Mouse (Mus musculus) left cerebral cortex, adult 18-20 months (tissue): ENCODE data around the gene Tbc1d8. TPM values are rescaled to one million over a fixed set of nuclear protein-coding genes. Genes with fewer than 3 reads are reported as not detected.

Experiments
- DNase-seq, 2 experiments: peaks; one replicate each; pipeline ENCODE4 v3.0.0; 2021 to 2022; ENCODE audit warnings: low spot score in 2 of 2, mixed read lengths in 1 of 2
- total RNA-seq, 2 experiments: library from RNA; stranded (reverse); gene quantifications; 2 replicates each; pipeline ENCODE4 v1.2.3; 2021

The Tbc1d8 gene
- total RNA-seq, 2 experiments from 2014 or later = 19.3 to 20.5 TPM

DNA sequence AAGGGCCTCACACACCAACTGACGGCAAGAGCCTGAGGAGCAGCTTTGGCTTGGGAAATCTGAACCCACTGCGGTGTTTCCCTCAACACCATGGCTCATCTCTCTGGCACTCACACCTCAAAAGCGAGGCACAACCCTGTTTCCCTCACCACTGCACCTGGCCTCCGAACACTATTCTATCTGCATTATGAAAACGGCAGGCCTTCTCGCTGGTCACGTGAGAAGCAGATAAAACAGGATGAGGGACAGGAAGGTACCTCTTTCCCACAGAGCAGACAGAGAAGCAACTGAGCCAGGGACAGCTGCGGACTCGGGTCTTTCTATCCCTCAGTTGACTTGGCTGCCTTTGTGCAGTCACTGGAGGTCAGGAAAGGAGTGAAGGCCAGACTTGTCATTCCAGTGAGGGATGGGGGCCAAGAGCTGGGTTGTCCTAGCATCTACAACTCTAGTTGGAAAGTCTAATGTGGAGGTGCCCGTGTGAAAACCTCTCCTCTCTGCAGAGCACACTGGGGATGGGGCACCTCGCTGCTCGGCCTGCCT is 29.2 kb downstream of the Tbc1d8 start:
- no peak for DNase-seq

GRCm38 (mm10) chr1:39448819-39449218 is 29.7 kb downstream of the Tbc1d8 start:
- DNase-seq = no peak

DNA sequence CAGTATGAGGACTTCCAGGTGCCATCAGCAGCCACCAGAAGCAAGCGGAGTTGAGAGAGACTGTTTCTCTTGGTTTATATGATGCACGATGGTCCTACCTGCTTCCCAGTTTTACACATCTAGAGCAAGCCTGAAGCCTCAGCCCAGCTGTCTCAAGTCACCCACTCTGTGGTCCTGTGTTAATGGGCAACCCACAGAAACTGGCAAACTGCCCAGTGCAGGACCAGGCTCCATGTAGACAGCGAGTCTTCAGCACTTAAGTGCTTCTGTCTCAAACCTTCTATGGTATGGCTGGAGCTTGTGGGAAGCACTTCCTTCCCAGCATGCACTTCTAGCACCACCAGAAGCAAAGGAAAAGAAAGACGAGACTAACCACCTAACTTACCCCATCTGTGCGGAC is 30.3 kb downstream of the Tbc1d8 start:
- DNase-seq = no peak

DNA sequence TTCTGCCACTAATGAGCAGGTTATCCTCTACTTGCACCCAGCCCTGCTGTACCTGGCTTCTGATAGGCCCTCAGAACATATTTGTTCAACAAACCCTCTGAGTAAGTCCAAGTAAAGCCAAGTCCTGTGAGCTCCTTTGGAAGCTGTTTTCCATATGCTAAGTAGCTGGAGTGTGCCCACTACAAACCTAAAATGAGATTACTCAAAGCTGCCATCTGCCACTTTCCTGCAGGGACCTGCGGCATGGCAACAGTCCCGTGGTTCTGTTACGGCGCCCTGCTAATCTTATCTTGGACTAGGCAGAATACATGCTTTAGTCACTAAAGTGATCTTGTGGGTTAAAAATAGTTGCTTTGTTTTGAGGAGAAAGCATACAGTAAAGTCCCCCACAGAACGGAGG is 32.4 kb downstream of the Tbc1d8 start:
- DNase-seq = peak; percentile 73 to 81

- no peak for DNase-seq
Observed at GRCm38 (mm10) chr1:39445303-39446050, 33.1 kb downstream of the Tbc1d8 start.

- no peak for DNase-seq
Observed at GRCm38 (mm10) chr1:39443764-39444163, 34.8 kb downstream of the Tbc1d8 start.

- DNase-seq = peak; percentile 28 to 57
Observed at GRCm38 (mm10) chr1:39441686-39442085, 36.9 kb downstream of the Tbc1d8 start.

DNA sequence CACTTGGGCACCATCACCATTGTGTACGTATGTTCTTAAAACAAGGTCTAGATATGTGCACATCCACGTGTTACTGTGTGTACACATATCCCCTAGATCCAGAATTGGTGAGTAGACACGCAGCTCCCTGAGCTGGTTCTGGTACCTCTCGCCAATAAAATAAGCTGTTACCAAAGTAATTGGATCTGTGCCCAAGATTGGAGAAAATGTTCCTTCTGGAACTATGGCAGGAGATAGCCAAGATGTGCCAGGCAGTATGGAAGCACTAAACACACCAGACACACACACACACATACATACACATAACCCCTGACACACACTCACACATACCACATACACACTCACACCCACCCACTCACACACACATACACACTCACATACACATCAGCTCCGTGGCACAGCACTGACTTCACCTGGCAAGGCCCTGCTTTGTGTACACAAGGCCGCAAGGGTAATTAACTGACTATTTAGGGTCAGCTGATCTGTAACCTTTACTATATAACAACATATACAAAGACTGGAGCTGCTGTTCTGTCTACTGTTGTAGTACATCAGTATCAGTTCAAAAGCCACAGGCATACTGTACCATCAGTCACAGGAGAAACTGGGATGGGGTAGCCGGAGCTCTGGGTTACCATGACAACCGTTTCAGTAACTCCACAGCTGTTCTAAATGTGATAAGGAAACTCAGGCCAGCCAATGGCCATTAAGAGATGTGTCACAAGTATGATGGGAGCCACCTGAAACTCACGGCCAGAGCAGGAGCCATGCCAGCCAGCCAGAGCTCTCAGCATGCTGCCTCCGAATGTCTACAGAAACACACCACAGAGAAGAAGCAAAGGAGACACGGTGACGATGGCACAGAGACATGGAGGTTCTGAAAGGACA is 38.6 kb downstream of the Tbc1d8 start:
- no peak for DNase-seq

DNA sequence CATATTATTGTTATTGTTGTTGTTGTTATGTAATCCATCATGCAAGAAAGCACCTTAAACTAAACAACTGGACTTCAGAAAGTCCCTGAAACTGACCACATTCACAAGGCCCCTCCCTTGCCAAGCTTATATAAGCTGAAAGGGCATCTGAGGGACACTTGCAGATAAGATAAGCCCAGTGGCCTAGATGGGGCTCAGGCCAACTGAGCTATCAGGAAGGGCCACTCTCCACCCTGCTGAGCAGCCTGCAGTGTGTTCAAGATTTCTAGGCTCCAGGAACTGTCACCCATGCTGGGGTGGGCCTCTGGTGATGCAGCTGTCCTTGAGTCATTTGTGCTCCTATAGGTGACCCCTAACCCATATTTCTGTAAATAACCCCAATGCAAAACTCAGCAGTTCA is 39.9 kb downstream of the Tbc1d8 start:
- DNase-seq = no peak

- DNase-seq = no peak
Observed at GRCm38 (mm10) chr1:39434264-39434663, 44.3 kb downstream of the Tbc1d8 start.

DNA sequence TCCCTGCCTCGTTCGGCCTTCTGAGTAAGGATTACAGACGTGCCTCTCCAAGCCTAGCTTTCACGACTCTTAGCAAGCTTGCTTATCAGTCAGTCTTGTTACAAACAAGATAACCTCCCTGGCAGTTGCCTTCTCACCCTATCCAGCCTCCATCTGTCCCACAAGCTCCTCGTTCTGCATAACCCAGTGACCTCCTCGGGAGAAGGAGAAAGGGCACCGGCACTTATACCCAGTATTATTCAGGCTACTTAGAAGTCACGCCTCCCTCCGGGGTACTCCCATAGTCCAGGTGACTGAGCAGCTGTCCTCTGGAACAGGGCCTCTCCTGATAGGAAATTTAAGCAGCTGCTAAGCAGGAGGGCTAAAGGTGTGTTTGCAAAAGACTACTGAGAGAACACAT is 48.5 kb downstream of the Tbc1d8 start:
- no peak for DNase-seq

- no peak for DNase-seq
Observed at GRCm38 (mm10) chr1:39429015-39429414, 49.5 kb downstream of the Tbc1d8 start.

- DNase-seq = no peak
Observed at GRCm38 (mm10) chr1:39428280-39428679, 50.3 kb downstream of the Tbc1d8 start.

GRCm38 (mm10) chr1:39425497-39425896 is 53.1 kb downstream of the Tbc1d8 start:
- DNase-seq = no peak

DNA sequence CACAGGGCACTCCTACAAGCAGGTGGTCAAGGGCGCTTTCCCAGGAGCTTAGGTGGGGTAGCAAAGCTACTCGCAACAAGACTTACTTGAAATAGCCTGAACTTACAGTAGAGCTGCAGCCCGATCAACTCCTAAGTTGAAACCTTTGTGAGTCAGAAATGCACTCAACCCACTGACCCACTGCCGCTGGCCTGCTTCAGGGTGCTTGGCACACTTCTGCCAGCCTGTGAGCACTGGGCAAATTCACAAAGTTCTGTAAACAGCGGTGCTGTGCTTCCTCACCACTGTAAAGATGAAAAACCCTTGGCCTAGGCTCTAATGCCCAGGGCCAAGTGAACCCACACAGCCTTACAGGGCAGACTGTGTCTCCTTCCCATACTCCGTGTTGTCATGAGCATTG is 57.6 kb downstream of the Tbc1d8 start:
- DNase-seq = no peak

DNA sequence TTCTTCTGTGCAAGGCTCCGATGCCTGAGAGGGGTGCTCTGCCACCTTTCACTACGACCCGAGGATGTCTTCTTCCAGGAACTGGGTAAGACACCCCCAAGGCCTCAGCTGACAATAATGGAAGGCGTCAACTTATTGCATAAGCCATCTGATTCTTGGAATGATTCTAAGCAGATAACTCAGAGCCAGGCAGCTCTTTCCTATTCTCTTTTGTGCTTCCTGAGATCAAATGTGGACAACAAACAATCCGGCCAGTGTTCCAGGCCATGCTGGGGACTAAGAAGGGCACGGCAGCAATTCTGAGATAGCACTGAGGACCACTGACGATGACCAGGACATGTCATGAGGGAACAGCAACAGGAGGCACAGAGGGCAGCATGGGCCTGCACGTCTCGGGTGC is 59.7 kb downstream of the Tbc1d8 start:
- DNase-seq = no peak

- DNase-seq = no peak
Observed at GRCm38 (mm10) chr1:39417817-39418216, 60.7 kb downstream of the Tbc1d8 start.

DNA sequence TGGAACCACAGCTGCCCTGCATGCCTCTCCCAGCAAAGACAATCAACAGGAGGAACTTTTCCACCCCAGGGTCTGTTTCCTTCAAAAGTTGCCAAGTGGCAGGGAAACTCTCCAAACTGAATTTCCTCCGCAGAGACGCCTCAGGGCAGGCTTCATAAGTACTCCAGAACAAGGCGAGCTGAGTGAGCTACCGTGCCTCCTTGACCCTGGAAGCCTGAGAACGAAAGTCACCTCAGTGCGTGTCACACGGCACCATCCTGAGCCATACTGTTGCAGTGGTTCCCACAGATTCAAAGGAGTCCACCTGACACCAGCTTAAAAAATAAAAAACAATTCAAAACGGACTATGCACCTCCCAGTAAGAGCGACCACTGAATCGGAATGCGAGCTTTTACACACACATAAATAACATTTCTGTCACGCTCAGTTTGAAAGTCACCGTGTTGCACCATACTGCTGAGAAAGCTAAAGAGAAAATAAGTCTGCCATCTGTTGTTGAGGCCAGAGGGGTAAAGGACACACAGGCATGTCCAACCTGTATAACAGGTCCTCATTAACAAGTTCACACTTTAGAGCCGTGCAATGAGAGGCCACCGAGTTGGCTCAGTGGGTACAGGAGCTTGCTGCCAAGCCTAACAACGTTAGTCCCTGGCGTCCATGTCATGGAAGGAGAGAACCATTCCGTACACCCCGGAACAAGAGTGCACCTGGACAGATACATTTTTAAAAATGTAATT is 68.3 kb downstream of the Tbc1d8 start:
- DNase-seq = no peak

- no peak for DNase-seq
Observed at GRCm38 (mm10) chr1:39408668-39409067, 69.9 kb downstream of the Tbc1d8 start.

DNA sequence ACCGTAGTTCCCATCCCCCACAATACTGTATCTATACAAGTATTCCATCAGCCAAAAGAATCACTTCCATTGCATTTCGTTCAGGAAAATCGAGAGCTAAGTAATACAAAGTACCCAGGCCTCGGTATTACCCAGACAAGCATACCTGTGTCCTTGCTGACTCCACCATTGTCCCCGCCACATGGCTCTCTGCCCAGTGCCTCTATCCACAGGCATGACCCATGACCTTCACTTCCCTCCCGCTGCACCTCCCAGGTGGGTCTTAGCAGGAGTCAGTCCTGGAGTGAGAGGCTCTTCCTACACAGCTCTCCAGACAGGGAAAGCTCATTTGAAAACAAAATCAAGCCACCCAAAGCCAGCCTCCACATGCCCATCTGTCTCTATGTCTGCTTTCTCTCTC is 70.4 kb downstream of the Tbc1d8 start:
- DNase-seq = no peak

DNA sequence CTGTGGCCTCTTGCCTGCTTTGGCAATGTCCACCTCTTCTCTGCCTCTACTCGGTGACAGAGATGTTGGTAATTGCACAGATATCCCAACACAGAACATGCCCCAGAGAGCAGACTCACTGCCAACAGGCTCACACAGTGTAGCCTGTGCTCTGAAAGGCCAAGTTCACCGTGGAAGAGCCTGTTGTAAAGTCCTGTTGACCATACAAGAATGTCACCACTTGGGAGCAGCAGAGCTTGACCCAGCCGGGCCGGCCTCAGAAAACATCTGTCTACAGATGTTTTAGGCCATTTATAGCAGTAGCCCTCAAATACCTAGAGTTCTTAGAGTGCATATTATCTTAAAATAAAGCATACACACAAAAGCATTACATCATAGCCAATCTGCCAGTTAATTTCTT is 71.4 kb downstream of the Tbc1d8 start:
- DNase-seq = no peak
